Mouse (Mus musculus) heart, adult 8-10 months (tissue): ENCODE data around the gene Pdzrn3. TPM values are rescaled to one million over a fixed set of nuclear protein-coding genes. Genes with fewer than 3 reads are reported as not detected.
A peak's percentile ranks its signal among the peaks of the same experiment; 100 is the strongest.

Experiments used
- DNase-seq: peaks from one replicate; pipeline ENCODE4 v3.0.0; 2022; ENCODE audit warnings: low spot score
- total RNA-seq, 4 experiments: library from RNA; stranded (reverse); gene quantifications; 2 replicates each; pipeline ENCODE4 v1.2.4; 2022

Pdzrn3 gene
- total RNA-seq, 4 experiments from 2014 or later = 25.9 to 30.4 (median 28.3) TPM

- no peak for DNase-seq
Observed at GRCm38 (mm10) chr6:101291944-101292343, 85.8 kb downstream of the Pdzrn3 start.

GRCm38 (mm10) chr6:101290160-101290559 lies 87.5 kb downstream of the Pdzrn3 start:
- DNase-seq = no peak

- no peak for DNase-seq
Observed at GRCm38 (mm10) chr6:101289428-101289827, 88.3 kb downstream of the Pdzrn3 start.

- DNase-seq = no peak
Observed at GRCm38 (mm10) chr6:101287566-101288173, 90.0 kb downstream of the Pdzrn3 start.

- no peak for DNase-seq
Observed at GRCm38 (mm10) chr6:101287077-101287476, 90.6 kb downstream of the Pdzrn3 start.

GRCm38 (mm10) chr6:101284368-101284955 lies 93.2 kb downstream of the Pdzrn3 start:
- no peak for DNase-seq

- DNase-seq = no peak
Observed at GRCm38 (mm10) chr6:101283891-101284290, 93.8 kb downstream of the Pdzrn3 start.

GRCm38 (mm10) chr6:101281644-101282043 lies 96.1 kb downstream of the Pdzrn3 start:
- DNase-seq = no peak

- DNase-seq = no peak
Observed at GRCm38 (mm10) chr6:101280811-101281218, 96.9 kb downstream of the Pdzrn3 start.

- peak; percentile 33 for DNase-seq
Observed at GRCm38 (mm10) chr6:101278286-101278932, 99.3 kb downstream of the Pdzrn3 start.

GRCm38 (mm10) chr6:101276261-101276660 lies 101.4 kb downstream of the Pdzrn3 start:
- no peak for DNase-seq

- no peak for DNase-seq
Observed at GRCm38 (mm10) chr6:101275806-101276205, 101.9 kb downstream of the Pdzrn3 start.

- peak; percentile 33 for DNase-seq
Observed at GRCm38 (mm10) chr6:101274846-101275245, 102.9 kb downstream of the Pdzrn3 start.

- no peak for DNase-seq
Observed at GRCm38 (mm10) chr6:101272256-101272655, 105.4 kb downstream of the Pdzrn3 start.

GRCm38 (mm10) chr6:101271378-101272135 lies 106.1 kb downstream of the Pdzrn3 start:
- no peak for DNase-seq

GRCm38 (mm10) chr6:101270095-101270826 lies 107.4 kb downstream of the Pdzrn3 start:
- no peak for DNase-seq

GRCm38 (mm10) chr6:101269335-101270094 lies 108.2 kb downstream of the Pdzrn3 start:
- no peak for DNase-seq

- no peak for DNase-seq
Observed at GRCm38 (mm10) chr6:101268266-101268665, 109.4 kb downstream of the Pdzrn3 start.

- peak; percentile 75 for DNase-seq
Observed at GRCm38 (mm10) chr6:101266787-101267186, 110.9 kb downstream of the Pdzrn3 start.

- DNase-seq = no peak
Observed at GRCm38 (mm10) chr6:101263544-101263943, 114.2 kb downstream of the Pdzrn3 start.

- DNase-seq = peak; percentile 38
Observed at GRCm38 (mm10) chr6:101261513-101261912, 116.2 kb downstream of the Pdzrn3 start.
